Mouse (Mus musculus): Measurements from ENCODE around the gene Ncam1. TPM values are rescaled to one million over a fixed set of nuclear protein-coding genes. Genes with fewer than 3 reads are reported as not detected.
A peak's percentile ranks its signal among the peaks of the same experiment; 100 is the strongest.

The Ncam1 gene
- polyA plus RNA-seq, 1 experiment from 2014 or later, result 2.0 TPM

GRCm38 (mm10) chr9:49485250-49485891 is 313.4 kb downstream of the Ncam1 start:
- Histone ChIP-seq H3K9me3 (ENCODE audit: low read length) (no peaks in the 10 kb centered on the region), H3K36me3 (replicated peaks; ENCODE audit: insufficient read depth, low read length) (no peaks in the 10 kb centered on the region), H3K27me3 (ENCODE audit: insufficient read depth, low read length) (no peaks in the 10 kb centered on the region), H3K4me1 (ENCODE audit: insufficient read depth) (peaks cover 4% of the 10 kb centered on the region), H3K27ac (ENCODE audit: low read depth) (no peak overlapping the region), H3K4me3 (ENCODE audit: low read depth, low read length) (peak overlapping the region; percentile 59), H3K9ac (replicated peaks) (peak overlapping the region; percentile 46), H3K4me2 (ENCODE audit: low read depth, low read length) (peak overlapping the region; percentile 88)
- ATAC-seq (no peak; the same call in 1 of the 2 replicates), DNase-seq (no peak)
- TF ChIP-seq CTCF (IDR thresholded peaks at IDR 0.05; ENCODE audit: low read depth) (peak; percentile 57), EP300 (IDR thresholded peaks at IDR 0.05; ENCODE audit: low read depth) (no peak)
- WGBS (ENCODE audit: insufficient replicate concordance), result 4% methylated on average over 21 of the region's 21 CpGs

GRCm38 (mm10) chr9:49483316-49483715 is 315.4 kb downstream of the Ncam1 start:
- no peak overlapping the region for H3K4me3 ChIP-seq (ENCODE audit: low read depth, low read length)
- no peaks in the 10 kb centered on the region for H3K36me3 ChIP-seq (replicated peaks; ENCODE audit: insufficient read depth, low read length)
- no peak for DNase-seq
- no peak overlapping the region for H3K9ac ChIP-seq (replicated peaks)
- H3K27ac ChIP-seq (ENCODE audit: low read depth), result no peak overlapping the region
- no peaks in the 10 kb centered on the region for H3K27me3 ChIP-seq (ENCODE audit: insufficient read depth, low read length)
- peaks cover 4% of the 10 kb centered on the region for H3K4me1 ChIP-seq (ENCODE audit: insufficient read depth)
- no peak overlapping the region for H3K4me2 ChIP-seq (ENCODE audit: low read depth, low read length)
- no peak for TF ChIP-seq EP300 (IDR thresholded peaks at IDR 0.05; ENCODE audit: low read depth)
- no peak for TF ChIP-seq CTCF (IDR thresholded peaks at IDR 0.05; ENCODE audit: low read depth)
- no peak for ATAC-seq
- no peaks in the 10 kb centered on the region for H3K9me3 ChIP-seq (ENCODE audit: low read length)
- WGBS (ENCODE audit: insufficient replicate concordance), result 34% methylated on average over 10 of the region's 10 CpGs

DNA sequence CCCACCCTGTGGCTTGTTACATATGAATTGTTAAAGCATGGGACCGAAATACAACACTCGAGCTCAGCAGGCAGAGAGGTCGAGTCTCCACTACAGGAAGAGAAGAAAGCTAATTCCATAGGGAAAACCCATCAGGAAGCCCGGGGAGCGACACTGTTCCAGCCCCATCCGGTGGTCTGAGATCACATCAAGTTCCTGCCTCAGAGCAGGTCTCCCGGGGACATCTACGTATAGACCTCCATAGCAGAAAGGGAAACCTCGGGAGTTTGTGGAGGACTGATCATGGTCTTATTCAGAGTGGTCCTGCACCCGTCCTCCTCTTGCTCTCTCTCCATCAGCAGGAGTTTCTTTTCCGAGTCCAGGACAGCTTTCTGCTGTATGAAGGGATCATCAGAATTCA is 326.6 kb downstream of the Ncam1 start:
- H3K36me3 ChIP-seq (replicated peaks; ENCODE audit: insufficient read depth, low read length), result no peaks in the 10 kb centered on the region
- H3K9ac ChIP-seq (replicated peaks), result no peak overlapping the region
- no peaks in the 10 kb centered on the region for H3K4me1 ChIP-seq (ENCODE audit: insufficient read depth)
- H3K27me3 ChIP-seq (ENCODE audit: insufficient read depth, low read length), result no peaks in the 10 kb centered on the region
- no peak overlapping the region for H3K27ac ChIP-seq (ENCODE audit: low read depth)
- DNase-seq (no peak), ATAC-seq (no peak)
- H3K4me2 ChIP-seq (ENCODE audit: low read depth, low read length), result no peak overlapping the region
- WGBS (ENCODE audit: insufficient replicate concordance), result 58% methylated on average over 11 of the region's 11 CpGs
- no peak for TF ChIP-seq CTCF (IDR thresholded peaks at IDR 0.05; ENCODE audit: low read depth)
- TF ChIP-seq EP300 (IDR thresholded peaks at IDR 0.05; ENCODE audit: low read depth), result no peak
- H3K4me3 ChIP-seq (ENCODE audit: low read depth, low read length), result no peak overlapping the region
- no peaks in the 10 kb centered on the region for H3K9me3 ChIP-seq (ENCODE audit: low read length)

DNA sequence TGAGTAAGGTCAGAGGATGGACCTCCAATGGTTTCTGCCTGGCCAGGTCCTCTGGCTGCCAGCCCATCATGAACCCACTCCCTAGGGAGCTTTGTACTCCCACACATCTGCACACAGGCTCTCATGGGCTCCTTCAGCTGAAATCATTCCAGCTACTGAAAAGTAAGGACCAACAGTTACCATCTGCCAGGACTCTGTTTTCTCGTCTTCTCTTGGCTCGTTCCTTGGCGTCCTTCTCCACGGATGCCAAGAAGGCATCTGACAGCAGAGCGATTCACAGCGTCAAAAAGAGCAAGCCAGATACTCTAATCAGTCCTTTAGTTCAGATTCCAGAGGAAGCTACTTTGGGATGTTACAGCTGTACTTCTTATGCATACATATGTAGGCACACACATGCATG is 327.8 kb downstream of the Ncam1 start:
- 81% methylated on average over 6 of the region's 6 CpGs for WGBS (ENCODE audit: insufficient replicate concordance)
- no peak for ATAC-seq

GRCm38 (mm10) chr9:49470006-49470405 is 328.7 kb downstream of the Ncam1 start:
- no peak overlapping the region for H3K27ac ChIP-seq (ENCODE audit: low read depth)
- TF ChIP-seq EP300 (IDR thresholded peaks at IDR 0.05; ENCODE audit: low read depth) (no peak), CTCF (IDR thresholded peaks at IDR 0.05; ENCODE audit: low read depth) (no peak)
- ATAC-seq (no peak), DNase-seq (no peak)
- H3K4me3 ChIP-seq (ENCODE audit: low read depth, low read length), result no peak overlapping the region
- H3K4me1 ChIP-seq (ENCODE audit: insufficient read depth), result no peaks in the 10 kb centered on the region
- 88% methylated on average over 19 of the region's 19 CpGs for WGBS (ENCODE audit: insufficient replicate concordance)
- H3K27me3 ChIP-seq (ENCODE audit: insufficient read depth, low read length), result no peaks in the 10 kb centered on the region
- no peak overlapping the region for H3K4me2 ChIP-seq (ENCODE audit: low read depth, low read length)
- H3K9me3 ChIP-seq (ENCODE audit: low read length), result no peaks in the 10 kb centered on the region
- no peak overlapping the region for H3K9ac ChIP-seq (replicated peaks)
- no peaks in the 10 kb centered on the region for H3K36me3 ChIP-seq (replicated peaks; ENCODE audit: insufficient read depth, low read length)

More for the DNA sequence above, 327.8 kb downstream of the Ncam1 start:
- Histone ChIP-seq H3K4me3 (ENCODE audit: low read depth, low read length) (no peak overlapping the region), H3K36me3 (replicated peaks; ENCODE audit: insufficient read depth, low read length) (no peaks in the 10 kb centered on the region), H3K4me1 (ENCODE audit: insufficient read depth) (no peaks in the 10 kb centered on the region), H3K9me3 (ENCODE audit: low read length) (no peaks in the 10 kb centered on the region), H3K27me3 (ENCODE audit: insufficient read depth, low read length) (no peaks in the 10 kb centered on the region), H3K9ac (replicated peaks) (no peak overlapping the region), H3K4me2 (ENCODE audit: low read depth, low read length) (no peak overlapping the region), H3K27ac (ENCODE audit: low read depth) (no peak overlapping the region)
- no peak for DNase-seq
- no peak for TF ChIP-seq EP300 (IDR thresholded peaks at IDR 0.05; ENCODE audit: low read depth)
- TF ChIP-seq CTCF (IDR thresholded peaks at IDR 0.05; ENCODE audit: low read depth), result no peak

GRCm38 (mm10) chr9:49456136-49456535 is 342.6 kb downstream of the Ncam1 start:
- Histone ChIP-seq H3K9ac (replicated peaks) (no peak overlapping the region), H3K27ac (ENCODE audit: low read depth) (no peak overlapping the region), H3K27me3 (ENCODE audit: insufficient read depth, low read length) (no peaks in the 10 kb centered on the region), H3K4me3 (ENCODE audit: low read depth, low read length) (no peak overlapping the region), H3K4me2 (ENCODE audit: low read depth, low read length) (no peak overlapping the region), H3K9me3 (ENCODE audit: low read length) (no peaks in the 10 kb centered on the region), H3K4me1 (ENCODE audit: insufficient read depth) (no peaks in the 10 kb centered on the region), H3K36me3 (replicated peaks; ENCODE audit: insufficient read depth, low read length) (no peaks in the 10 kb centered on the region)
- ATAC-seq (no peak), DNase-seq (no peak)
- TF ChIP-seq EP300 (IDR thresholded peaks at IDR 0.05; ENCODE audit: low read depth) (no peak), CTCF (IDR thresholded peaks at IDR 0.05; ENCODE audit: low read depth) (no peak)
- WGBS (ENCODE audit: insufficient replicate concordance), result 78% methylated on average over 3 of the region's 3 CpGs

All from liver, postnatal 0 days (tissue).